Mouse (Mus musculus): ENCODE measurements around the gene Tmem131.

Gene Tmem131

GRCm38 (mm10) chr1:36934778-36935177 lies 8.7 kb downstream of the Tmem131 start:
- Histone ChIP-seq H3K9me3 (ENCODE audit: low read length) (no peaks in the 10 kb centered on the region), H3K36me3 (ENCODE audit: insufficient read depth, low read length) (peaks cover 42% of the 10 kb centered on the region), H3K4me3 (replicated peaks; ENCODE audit: low read length) (no peak overlapping the region; the same call in 1 of the 2 replicates), H3K27me3 (ENCODE audit: insufficient read depth, low read length) (no peaks in the 10 kb centered on the region), H3K4me1 (replicated peaks; ENCODE audit: low read depth, low read length) (peaks cover 82% of the 10 kb centered on the region)
- no peak for TF ChIP-seq NANOG (IDR thresholded peaks at IDR 0.05; ENCODE audit: borderline replicate concordance, low read length)
- no peak for TF ChIP-seq CTCF (conservative IDR thresholded peaks at IDR 0.05; ENCODE audit: low read length)
- TF ChIP-seq POU5F1 (IDR thresholded peaks at IDR 0.05; ENCODE audit: borderline replicate concordance, low read length) = no peak

GRCm38 (mm10) chr1:36933965-36934585 lies 9.4 kb downstream of the Tmem131 start:
- H3K4me1 ChIP-seq (replicated peaks; ENCODE audit: low read depth, low read length) = peaks cover 89% of the 10 kb centered on the region
- H3K36me3 ChIP-seq (ENCODE audit: insufficient read depth, low read length) = peaks cover 49% of the 10 kb centered on the region
- TF ChIP-seq CTCF (conservative IDR thresholded peaks at IDR 0.05; ENCODE audit: low read length) = no peak
- no peak for TF ChIP-seq NANOG (IDR thresholded peaks at IDR 0.05; ENCODE audit: borderline replicate concordance, low read length)
- TF ChIP-seq POU5F1 (IDR thresholded peaks at IDR 0.05; ENCODE audit: borderline replicate concordance, low read length) = no peak
- H3K27me3 ChIP-seq (ENCODE audit: insufficient read depth, low read length) = no peaks in the 10 kb centered on the region
- H3K9me3 ChIP-seq (ENCODE audit: low read length) = no peaks in the 10 kb centered on the region
- no peak overlapping the region for H3K4me3 ChIP-seq (replicated peaks; ENCODE audit: low read length)

DNA sequence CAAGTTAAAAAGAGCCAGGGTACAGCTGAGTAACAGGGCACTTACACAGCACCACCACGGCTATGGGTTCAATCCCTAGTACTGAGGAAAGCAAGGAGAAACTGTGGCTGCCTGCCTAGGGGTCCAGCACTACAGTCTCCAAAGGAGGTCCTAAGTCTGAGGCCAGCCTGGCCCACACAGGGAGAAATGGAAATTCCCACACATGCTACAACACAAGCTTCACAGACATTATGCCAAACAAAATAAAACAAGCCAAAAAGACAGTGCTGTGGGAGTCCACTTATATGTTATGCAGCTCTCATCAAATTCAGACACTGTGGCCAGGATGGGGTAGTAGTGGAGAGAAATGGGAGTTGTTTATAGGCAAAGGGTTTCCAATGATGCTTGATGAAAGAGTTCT lies 11.2 kb downstream of the Tmem131 start:
- no peak overlapping the region for H3K4me3 ChIP-seq (replicated peaks; ENCODE audit: low read length)
- H3K36me3 ChIP-seq (ENCODE audit: insufficient read depth, low read length) = peaks cover 59% of the 10 kb centered on the region
- peaks cover 95% of the 10 kb centered on the region for H3K4me1 ChIP-seq (replicated peaks; ENCODE audit: low read depth, low read length)
- H3K9me3 ChIP-seq (ENCODE audit: low read length) = no peaks in the 10 kb centered on the region
- TF ChIP-seq POU5F1 (IDR thresholded peaks at IDR 0.05; ENCODE audit: borderline replicate concordance, low read length) (no peak), CTCF (conservative IDR thresholded peaks at IDR 0.05; ENCODE audit: low read length) (no peak)
- no peaks in the 10 kb centered on the region for H3K27me3 ChIP-seq (ENCODE audit: insufficient read depth, low read length)

DNA sequence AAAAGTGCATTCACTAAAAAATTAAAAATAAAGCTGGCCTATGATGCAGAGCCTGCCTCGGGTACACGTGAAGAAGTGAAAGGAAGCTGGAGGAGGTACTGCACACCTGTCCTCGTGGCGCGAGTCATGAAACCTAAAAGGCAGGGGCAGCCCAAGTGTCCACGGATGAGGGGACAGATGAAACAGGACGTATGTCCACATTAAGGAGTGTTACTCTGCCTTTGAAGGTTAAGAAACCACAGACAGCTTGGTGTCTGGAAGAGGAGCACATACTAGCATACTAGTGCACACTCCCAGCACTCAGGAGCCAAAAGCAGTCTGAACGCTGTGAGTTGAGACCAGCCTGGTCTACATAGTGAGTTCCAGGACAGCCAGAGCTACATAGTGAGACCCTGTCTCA lies 12.6 kb downstream of the Tmem131 start:
- TF ChIP-seq POU5F1 (IDR thresholded peaks at IDR 0.05; ENCODE audit: borderline replicate concordance, low read length) (no peak), NANOG (IDR thresholded peaks at IDR 0.05; ENCODE audit: borderline replicate concordance, low read length) (no peak), CTCF (conservative IDR thresholded peaks at IDR 0.05; ENCODE audit: low read length) (no peak)
- Histone ChIP-seq H3K9me3 (ENCODE audit: low read length) (no peaks in the 10 kb centered on the region), H3K4me3 (replicated peaks; ENCODE audit: low read length) (no peak overlapping the region), H3K36me3 (ENCODE audit: insufficient read depth, low read length) (peaks cover 59% of the 10 kb centered on the region), H3K27me3 (ENCODE audit: insufficient read depth, low read length) (no peaks in the 10 kb centered on the region), H3K4me1 (replicated peaks; ENCODE audit: low read depth, low read length) (peaks cover 95% of the 10 kb centered on the region)

DNA sequence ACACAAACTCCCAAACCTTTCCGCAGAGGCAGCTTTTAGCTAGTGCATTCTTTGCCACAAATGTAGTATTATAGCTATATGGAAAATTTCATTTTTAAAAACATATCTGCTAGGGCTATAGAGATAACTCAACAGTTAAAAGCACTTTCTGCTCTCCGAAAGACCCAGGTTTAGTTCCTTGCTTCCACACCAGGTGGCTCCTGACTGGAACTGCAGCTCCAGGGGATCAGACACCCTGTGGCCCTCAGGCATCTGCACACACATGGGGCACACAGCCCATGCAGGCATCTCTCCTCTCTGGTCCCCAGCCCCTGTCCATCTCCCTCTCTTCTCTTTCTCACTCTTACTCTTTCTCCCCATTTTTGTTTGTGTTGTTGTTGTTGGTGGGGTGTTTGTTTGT lies 13.5 kb downstream of the Tmem131 start:
- H3K27me3 ChIP-seq (ENCODE audit: insufficient read depth, low read length) = no peaks in the 10 kb centered on the region
- TF ChIP-seq POU5F1 (IDR thresholded peaks at IDR 0.05; ENCODE audit: borderline replicate concordance, low read length) = no peak
- TF ChIP-seq NANOG (IDR thresholded peaks at IDR 0.05; ENCODE audit: borderline replicate concordance, low read length) = no peak
- TF ChIP-seq CTCF (conservative IDR thresholded peaks at IDR 0.05; ENCODE audit: low read length) = no peak
- no peaks in the 10 kb centered on the region for H3K9me3 ChIP-seq (ENCODE audit: low read length)
- H3K4me3 ChIP-seq (replicated peaks; ENCODE audit: low read length) = no peak overlapping the region
- peaks cover 95% of the 10 kb centered on the region for H3K4me1 ChIP-seq (replicated peaks; ENCODE audit: low read depth, low read length)
- H3K36me3 ChIP-seq (ENCODE audit: insufficient read depth, low read length) = peaks cover 55% of the 10 kb centered on the region

DNA sequence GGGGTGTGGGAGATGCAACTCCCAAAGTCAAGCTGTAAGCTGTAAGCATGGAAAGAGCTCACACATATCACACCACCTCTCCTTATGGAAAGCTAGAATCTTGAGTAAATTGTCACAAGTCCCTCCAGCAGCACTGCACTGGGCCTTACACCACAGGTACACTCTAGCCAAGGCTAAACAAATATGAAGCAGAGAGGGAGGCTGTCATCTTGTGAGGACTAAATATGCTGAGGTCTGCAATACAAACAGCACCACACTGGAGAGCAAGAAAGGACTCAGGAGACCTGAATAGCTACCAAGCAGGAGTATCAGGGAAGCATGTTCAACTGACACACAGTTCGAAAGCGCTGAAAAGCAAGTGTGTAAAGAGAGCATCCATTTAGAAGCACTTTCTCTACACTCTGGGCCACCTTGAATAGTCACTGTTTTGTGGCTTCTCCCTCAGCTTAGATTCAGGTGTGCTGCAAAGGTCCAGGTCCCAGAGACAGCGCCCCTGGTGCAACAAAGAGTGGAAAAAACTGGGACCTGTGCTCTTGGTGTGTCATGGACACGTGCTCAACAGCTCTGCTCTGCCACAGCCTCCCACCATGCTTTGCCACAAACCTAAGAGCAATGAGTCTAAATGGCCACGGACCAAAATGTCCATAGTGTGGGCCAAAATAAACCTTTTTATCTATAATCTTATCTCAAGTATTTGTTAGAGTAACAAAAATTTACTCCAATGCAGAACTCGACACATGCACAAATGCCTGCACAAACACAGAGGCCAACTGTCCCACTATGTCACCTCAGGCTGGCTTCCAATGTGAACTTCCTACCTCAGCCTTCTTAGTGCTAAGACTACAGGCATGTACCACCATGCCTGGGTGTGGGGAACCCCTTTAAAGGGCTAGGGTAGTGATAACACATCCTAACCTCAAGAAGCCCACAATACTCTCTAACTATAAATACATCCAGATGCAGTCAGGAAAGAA lies 14.8 kb downstream of the Tmem131 start:
- TF ChIP-seq POU5F1 (IDR thresholded peaks at IDR 0.05; ENCODE audit: borderline replicate concordance, low read length) (no peak), NANOG (IDR thresholded peaks at IDR 0.05; ENCODE audit: borderline replicate concordance, low read length) (no peak), CTCF (conservative IDR thresholded peaks at IDR 0.05; ENCODE audit: low read length) (no peak)
- Histone ChIP-seq H3K36me3 (ENCODE audit: insufficient read depth, low read length) (peaks cover 55% of the 10 kb centered on the region), H3K4me1 (replicated peaks; ENCODE audit: low read depth, low read length) (peaks cover 95% of the 10 kb centered on the region), H3K9me3 (ENCODE audit: low read length) (no peaks in the 10 kb centered on the region), H3K4me3 (replicated peaks; ENCODE audit: low read length) (no peak overlapping the region), H3K27me3 (ENCODE audit: insufficient read depth, low read length) (no peaks in the 10 kb centered on the region)

DNA sequence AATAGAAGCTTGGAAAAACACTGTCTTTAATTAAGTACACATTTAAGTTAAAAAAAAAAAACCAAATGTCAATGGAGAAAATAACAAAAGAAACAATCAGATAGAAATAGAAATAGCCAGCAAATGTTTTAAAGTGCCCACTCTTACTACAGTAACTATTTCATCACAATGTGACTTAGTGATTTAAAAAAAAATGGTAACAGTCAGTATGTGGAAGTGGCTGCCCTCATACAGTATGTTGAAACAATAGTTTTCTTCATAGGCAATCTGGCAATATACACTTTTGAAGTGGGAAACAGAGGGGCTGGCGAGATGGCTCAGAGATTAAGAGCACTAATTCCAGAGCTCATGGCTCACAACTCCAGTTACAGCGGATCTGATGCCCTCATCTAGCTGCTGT lies 15.9 kb downstream of the Tmem131 start:
- TF ChIP-seq NANOG (IDR thresholded peaks at IDR 0.05; ENCODE audit: borderline replicate concordance, low read length) (no peak), CTCF (conservative IDR thresholded peaks at IDR 0.05; ENCODE audit: low read length) (no peak), POU5F1 (IDR thresholded peaks at IDR 0.05; ENCODE audit: borderline replicate concordance, low read length) (no peak)
- Histone ChIP-seq H3K36me3 (ENCODE audit: insufficient read depth, low read length) (peaks cover 61% of the 10 kb centered on the region), H3K9me3 (ENCODE audit: low read length) (no peaks in the 10 kb centered on the region), H3K27me3 (ENCODE audit: insufficient read depth, low read length) (no peaks in the 10 kb centered on the region), H3K4me3 (replicated peaks; ENCODE audit: low read length) (no peak overlapping the region), H3K4me1 (replicated peaks; ENCODE audit: low read depth, low read length) (peaks cover 95% of the 10 kb centered on the region)

DNA sequence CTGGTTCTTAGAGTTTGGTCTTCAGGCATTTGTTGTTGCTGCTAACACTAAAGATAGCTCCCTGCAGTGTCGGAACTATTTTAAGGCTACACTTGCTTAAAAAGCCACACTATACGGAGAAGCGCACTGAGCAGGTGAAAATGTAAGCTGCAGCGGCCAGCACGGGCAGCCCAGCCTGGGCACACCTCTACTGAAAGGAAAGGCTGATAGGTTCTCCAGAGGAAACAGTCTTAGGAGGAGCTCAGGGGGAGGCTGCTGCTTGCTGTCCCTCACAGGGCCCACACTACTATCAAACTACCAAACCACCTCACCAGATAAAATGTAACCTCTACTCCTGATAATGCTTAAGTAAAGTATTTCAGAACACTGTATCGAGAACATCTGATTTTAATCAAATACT lies 16.7 kb downstream of the Tmem131 start:
- H3K36me3 ChIP-seq (ENCODE audit: insufficient read depth, low read length) = peaks cover 62% of the 10 kb centered on the region
- H3K27me3 ChIP-seq (ENCODE audit: insufficient read depth, low read length) = no peaks in the 10 kb centered on the region
- H3K4me1 ChIP-seq (replicated peaks; ENCODE audit: low read depth, low read length) = peaks cover 96% of the 10 kb centered on the region
- no peak for TF ChIP-seq POU5F1 (IDR thresholded peaks at IDR 0.05; ENCODE audit: borderline replicate concordance, low read length)
- no peak for TF ChIP-seq CTCF (conservative IDR thresholded peaks at IDR 0.05; ENCODE audit: low read length)
- no peak for TF ChIP-seq NANOG (IDR thresholded peaks at IDR 0.05; ENCODE audit: borderline replicate concordance, low read length)
- H3K9me3 ChIP-seq (ENCODE audit: low read length) = no peaks in the 10 kb centered on the region
- H3K4me3 ChIP-seq (replicated peaks; ENCODE audit: low read length) = no peak overlapping the region

Measured in E14TG2a.4 (cell line).